Mouse (Mus musculus) right cerebral cortex, adult 2 months (tissue): ENCODE results near the gene Map2k2.
A peak's percentile ranks its signal among the peaks of the same experiment; 100 is the strongest.
"Not testable (repeated sequence)": the region's sequence is repeated elsewhere in the genome, so short reads cannot be mapped to it uniquely, and the experiment has no call there.

Experiments used
- DNase-seq, 2 experiments: peaks; one replicate each; pipeline ENCODE4 v3.0.0; 2021 to 2022; ENCODE audit warnings: low spot score in 2 of 2

Gene Map2k2

GRCm38 (mm10) chr10:81105565-81106112, at the start of gene Map2k2:
Gene Map2k2 (plus strand): TSS chr10:81105915.
- DNase-seq = peak; percentile 94 to 95

DNA sequence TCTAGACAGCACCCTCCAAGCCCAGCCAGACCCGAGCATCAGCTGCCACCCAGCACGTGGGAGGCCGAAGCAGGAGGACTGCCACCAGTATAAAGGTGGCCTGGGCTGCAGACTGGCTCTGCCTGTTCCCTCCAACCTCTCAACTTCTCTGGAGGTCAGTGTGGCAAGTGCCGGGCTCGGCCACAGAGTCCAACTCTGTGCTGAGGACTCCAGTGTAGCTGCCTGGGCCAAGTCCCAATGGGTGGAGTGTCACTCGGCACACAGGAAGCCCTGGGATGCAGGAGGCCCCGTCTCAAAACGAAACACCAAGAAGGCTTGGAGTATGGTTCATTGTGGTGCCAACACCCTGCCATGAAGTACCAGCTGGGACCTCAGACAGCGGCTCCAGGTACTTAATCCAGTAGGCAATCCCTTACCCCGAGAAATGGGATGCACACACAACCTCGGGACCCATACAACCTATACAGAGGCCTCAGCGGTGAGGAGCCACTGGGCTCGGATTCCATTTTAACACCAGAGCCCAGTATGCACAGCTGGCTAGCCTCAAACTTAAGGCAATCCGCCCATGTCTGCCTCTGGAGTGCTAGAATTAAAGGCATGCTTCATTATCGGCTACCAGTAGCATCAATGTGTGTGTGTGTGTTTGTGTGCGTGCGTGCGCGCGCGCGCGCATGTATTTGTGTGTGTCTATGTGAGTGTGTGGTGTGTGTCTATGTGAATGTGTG, 48.1 kb upstream of the Map2k2 start:
- DNase-seq = no peak

- DNase-seq = no peak
Measured at GRCm38 (mm10) chr10:81058896-81059295, 46.8 kb upstream of the Map2k2 start.

DNA sequence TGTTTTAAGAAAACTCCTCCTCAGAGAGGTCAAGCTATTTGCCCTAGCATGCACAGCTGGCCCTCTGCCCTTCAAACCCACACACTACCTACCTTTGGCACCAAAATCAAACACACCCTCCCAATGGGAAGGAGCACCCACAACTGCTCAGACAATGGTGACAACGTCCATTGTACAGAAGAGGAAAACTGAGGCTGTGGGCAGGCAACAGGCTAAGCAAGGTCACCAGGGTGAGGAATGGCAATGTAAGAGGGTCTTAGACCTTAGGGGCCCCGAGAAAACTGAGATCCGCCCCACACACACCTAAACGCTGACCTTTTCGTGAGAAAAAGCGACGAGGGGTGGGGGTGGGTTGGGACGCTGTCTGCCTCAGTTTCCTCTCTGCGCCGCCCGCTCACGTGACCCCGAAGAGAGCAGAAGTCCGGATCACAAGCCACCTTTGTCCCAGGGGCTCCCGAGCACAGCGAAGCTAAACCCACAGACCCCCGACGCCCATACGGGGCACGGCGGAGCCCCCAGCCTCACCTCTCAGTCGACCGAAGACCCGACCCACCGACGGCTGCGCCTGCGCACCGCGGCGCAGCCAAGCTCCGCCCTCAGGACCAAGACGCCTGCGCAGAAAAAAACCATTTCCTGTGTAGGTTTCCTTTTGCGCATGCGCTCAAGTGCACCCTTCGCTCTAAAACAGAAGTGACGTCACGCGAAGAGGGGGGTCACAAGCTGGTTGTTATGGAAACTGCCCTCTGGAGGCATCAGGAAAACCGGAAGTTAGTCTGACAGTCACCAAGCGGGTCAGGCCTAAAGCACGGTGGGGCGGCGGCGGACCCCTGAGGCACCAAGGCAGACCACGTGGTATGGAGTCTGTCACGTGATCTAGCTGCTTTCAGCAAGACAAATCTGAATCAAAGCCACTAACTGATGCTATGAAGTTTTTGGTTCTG, 45.8 kb upstream of the Map2k2 start, which contains the start of gene Sgta:
Gene Sgta, minus strand, starts transcription at position 579 of the 941 bp plus-strand sequence.
- DNase-seq = peak; percentile 100

GRCm38 (mm10) chr10:81062710-81063109, 43.0 kb upstream of the Map2k2 start:
- no peak for DNase-seq

GRCm38 (mm10) chr10:81064519-81064918, 41.2 kb upstream of the Map2k2 start:
- not testable (repeated sequence) for DNase-seq

- no peak for DNase-seq
Measured at GRCm38 (mm10) chr10:81068706-81069105, 37.0 kb upstream of the Map2k2 start.

GRCm38 (mm10) chr10:81069836-81070235, 35.9 kb upstream of the Map2k2 start, which contains the start of gene Thop1:
Gene Thop1 (plus strand): TSS chr10:81070035.
- DNase-seq = peak; percentile 98

DNA sequence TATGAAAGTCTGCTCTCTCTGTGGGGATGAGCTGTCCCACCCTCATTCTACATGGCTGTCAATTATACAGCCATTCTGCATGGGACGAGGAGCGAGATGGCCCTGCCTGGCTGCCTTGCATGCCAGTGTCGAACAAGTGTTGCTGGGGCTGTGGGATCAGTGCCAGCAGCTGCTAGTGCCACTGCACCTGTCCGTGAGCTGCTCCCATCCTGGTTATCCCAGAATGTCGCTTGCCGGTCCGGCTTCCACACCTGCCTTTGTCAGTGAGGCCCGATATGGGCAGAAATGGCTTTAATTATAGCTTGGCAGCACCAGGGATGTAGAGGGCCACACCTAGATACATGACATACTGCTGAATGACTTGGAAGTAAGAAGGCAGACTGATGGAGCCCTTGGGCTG, 33.4 kb upstream of the Map2k2 start:
- no peak for DNase-seq

- no peak for DNase-seq
Measured at GRCm38 (mm10) chr10:81073464-81073863, 32.3 kb upstream of the Map2k2 start.

DNA sequence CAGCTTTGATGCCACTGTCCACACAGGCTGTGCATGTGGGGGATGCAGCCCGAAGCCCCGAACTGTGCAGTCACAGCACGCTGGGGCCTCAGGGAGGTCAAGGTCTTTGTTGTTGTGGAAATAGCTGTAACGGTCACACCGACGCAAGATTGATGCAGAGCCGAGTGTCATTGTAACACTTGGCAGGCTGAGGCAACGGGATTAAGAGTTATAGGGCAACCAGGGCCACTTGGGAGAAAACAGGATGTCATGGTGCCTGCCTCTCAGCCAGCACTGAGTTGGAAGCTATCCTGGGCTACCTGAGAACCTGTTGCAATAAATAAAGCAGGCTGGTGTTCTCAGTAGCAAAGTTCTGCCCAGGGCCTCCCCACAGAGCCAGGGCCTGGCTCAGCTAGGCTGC, 30.0 kb upstream of the Map2k2 start:
- DNase-seq = no peak

DNA sequence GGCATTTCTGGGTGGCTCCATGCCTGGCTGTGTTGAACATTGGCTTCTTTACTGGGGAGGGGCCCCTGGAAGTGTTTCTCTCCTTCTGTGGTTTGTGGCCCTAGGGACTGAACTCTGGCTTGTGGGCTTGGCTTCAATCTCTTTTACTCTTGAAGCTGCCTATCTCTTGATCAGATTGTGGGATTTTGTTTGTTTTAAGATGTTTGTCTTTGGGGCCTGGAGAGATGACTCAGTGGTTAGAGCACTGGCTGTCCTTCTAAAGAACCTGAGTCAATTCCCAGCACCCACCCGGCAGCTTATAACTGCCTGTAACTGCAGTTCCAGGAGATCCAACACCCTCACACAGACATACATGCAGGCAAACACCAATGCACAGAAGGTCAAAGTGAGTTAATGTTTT, 29.4 kb upstream of the Map2k2 start:
- DNase-seq = no peak

DNA sequence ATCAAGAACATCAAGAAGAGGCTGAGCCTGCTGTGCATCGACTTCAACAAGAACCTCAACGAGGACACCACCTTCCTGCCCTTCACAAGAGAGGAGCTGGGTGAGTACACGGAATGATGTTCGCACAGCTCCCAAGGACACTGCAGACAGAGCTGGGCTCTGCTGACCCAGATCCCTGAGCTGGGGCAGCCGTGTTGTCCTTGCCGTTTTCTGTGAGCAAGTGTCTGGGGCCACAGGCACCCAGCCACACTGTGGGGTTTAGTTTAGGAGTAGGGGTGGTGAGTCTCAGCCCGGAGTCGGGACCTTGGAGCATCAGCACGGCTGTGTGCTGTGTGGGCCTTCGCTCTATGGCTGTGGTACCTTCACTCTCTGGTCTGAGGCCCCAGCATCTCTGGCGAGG, 27.8 kb upstream of the Map2k2 start:
- no peak for DNase-seq

DNA sequence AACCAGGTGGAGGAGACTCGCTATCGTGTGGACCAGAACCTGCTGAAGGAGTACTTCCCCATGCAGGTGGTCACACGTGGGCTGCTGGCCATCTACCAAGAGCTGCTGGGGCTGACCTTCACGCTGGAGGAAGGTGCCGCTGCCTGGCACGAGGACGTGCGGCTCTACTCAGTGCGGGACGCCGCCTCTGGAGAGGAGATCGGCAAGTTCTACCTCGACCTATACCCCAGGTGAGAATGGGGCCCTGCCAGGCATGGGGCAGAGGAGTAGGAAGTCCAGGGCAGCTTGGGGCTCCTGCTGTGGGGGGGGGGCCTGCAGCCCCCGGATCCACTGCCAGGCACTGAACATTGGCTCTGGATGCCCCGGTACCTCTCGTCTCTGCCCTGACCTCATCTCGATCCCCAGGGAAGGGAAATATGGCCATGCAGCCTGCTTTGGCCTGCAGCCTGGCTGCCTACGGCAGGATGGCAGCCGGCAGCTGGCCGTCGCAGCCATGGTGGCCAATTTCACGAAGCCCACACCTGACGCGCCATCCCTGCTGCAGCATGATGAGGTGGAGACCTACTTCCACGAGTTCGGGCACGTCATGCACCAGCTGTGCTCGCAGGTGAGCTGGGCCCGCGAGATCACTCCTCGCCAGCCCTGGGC, 25.6 kb upstream of the Map2k2 start:
- no peak for DNase-seq

DNA sequence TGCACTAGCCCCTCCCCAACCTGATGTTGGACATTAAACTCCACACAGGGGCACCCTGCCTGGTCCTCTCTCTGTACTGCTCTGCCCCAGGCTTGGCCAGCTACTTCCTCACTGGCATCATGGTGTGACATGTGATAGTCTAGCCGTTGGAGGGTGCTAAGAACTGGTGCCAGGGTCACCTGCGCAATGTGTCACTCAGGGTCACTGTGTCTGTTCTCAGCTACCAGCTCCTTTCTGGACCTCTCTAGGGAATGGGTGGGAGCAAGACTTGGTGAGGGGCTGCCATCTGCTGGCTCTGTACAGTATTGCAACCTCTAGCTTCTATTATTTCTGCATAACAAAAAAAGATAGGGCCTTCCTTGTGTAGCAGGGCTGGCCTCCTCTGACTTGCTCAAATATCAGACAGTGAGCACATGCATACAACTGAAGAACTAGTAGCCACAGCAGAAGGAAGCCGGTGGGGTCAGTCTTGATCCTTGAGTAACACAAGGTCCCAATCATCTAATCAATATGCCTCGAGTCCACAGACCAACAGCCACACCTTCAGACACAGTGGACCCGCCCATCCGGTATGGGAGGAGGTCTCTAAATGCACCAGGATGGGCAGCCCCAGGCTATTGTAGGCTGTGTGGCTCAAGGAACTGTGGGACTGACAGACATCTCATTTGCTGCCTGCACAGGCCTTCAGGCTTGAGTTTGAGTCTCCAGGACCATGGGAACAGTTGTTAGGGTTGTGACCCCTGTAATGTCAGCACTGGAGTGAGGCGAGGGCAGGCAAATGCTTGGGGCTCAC, 23.4 kb upstream of the Map2k2 start:
- DNase-seq = peak; percentile 79 to 86

GRCm38 (mm10) chr10:81087021-81087420, 18.7 kb upstream of the Map2k2 start:
- DNase-seq = no peak

DNA sequence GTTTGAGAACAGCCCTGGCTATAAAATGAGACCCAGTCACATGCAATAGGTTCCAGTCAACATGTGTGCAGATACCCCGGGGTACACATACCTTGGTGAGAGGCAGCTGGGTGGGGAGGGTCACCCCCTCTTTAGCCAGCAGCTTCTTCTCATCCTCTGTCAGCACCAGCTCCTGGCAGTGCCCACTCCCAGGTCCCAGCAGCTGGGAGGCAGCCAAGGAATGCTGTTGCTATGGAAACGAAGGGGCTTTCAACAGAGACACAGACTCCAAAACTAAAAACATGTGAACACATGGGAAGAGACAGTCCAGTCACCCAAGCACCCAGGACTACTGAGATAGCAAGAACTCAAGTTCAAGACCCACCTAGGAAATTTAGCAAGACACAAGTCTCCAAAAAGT, 16.5 kb upstream of the Map2k2 start:
- DNase-seq = no peak

DNA sequence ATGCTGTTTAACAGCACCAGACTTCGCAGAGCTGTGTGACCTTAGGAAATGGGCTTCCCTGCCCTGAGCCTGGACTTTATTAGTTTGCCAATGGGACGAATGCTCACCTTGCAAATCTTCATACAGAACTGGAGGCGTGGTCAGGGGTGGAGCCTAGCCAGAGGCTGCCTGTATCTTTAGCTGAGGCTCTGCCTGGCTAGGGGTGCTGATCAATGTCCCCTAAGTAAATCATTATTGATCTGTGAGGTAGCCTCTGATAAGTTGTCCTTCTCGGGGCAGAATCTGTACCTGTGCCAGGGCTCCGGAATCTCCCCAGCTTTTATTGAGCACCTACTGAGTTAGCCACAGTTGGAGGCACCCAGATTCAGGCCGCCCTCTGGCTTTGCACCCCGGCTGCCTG, 15.1 kb upstream of the Map2k2 start:
- DNase-seq = no peak

DNA sequence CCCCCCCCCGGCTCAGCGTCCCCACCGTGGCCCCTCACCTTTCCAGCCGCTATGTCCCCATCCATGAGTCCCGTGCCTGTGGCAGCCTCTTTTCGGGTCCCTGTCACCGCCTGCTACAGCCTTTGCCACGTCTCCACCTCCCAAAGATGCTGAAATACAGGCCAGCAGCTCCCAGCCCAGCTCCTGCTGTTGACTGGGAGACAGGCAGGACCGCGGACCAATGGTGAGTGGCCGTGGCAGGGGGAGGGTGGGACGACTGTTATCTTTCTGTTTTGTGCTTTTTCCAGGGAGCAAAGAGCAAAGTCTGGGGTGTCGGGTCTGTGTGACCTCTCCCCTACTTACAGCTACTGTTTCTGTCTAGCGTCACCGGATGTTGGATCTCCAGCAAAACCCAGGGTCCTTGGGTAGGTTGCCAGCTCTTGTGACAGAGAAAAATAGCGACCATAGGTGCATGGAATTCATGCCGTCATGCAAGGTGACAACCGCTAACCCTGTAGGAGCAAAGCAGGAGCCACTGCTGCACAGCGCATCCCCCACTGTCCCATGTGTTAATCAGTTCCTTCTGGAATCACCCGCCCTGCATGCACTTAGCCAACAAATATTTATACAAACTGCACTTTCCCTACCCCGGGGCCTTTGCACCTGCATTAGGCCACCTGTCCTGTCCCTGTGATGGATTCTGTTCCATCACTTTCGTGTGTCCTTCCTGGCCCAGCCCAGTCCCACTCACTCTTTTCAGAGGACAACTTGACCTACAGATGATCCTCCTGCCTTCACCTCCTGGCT, 13.1 kb upstream of the Map2k2 start:
- DNase-seq = no peak
